Mouse (Mus musculus): ENCODE results near the gene Gm5485. TPM values are rescaled to one million over a fixed set of nuclear protein-coding genes. Genes with fewer than 3 reads are reported as not detected.
A peak's percentile ranks its signal among the peaks of the same experiment; 100 is the strongest.

Gm5485 gene
- total RNA-seq, 2 experiments from 2014 or later, result not detected

- no peak overlapping the region for H3K4me3 ChIP-seq
- DNase-seq (ENCODE audit: extremely low spot score in 1 of 2, low spot score in 2 of 2), result peak; percentile 19 to 52
- intact Hi-C loops (cut with DNase I), result no loop called here
- H3K27ac ChIP-seq, result no peak overlapping the region
- no peak for TF ChIP-seq CTCF (IDR thresholded peaks at IDR 0.05)
Measured at GRCm38 (mm10) chr16:48360887-48361286, 51.3 kb downstream of the Gm5485 start.

DNA sequence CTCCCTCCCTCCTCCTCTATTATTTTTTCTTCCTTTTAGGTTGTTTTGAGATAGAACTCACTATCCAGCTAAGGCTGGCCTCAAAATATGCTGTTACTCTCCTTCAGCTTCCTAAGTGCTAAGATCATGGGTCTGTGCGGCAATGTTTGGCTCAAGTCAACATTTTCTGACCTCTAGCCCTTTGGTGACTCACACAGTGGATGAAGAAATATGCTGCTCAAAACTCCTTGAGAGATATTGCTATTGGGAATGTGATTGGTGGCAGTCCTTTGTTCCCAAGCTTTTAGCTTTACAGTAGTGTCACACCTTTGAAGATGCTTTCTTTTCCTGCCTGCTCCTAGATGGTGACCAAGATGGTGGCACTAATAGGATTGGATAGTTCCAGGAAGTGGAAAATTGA lies 55.8 kb downstream of the Gm5485 start:
- intact Hi-C loops (cut with DNase I), result no loop called here
- no peak for TF ChIP-seq CTCF (IDR thresholded peaks at IDR 0.05)
- Histone ChIP-seq H3K4me3 (no peak overlapping the region), H3K27ac (no peak overlapping the region)
- no peak for DNase-seq (ENCODE audit: extremely low spot score in 1 of 2, low spot score in 2 of 2)

GRCm38 (mm10) chr16:48355716-48356115 lies 56.5 kb downstream of the Gm5485 start:
- no peak overlapping the region for H3K27ac ChIP-seq
- intact Hi-C loops (cut with DNase I), result no loop called here
- H3K4me3 ChIP-seq, result no peak overlapping the region
- TF ChIP-seq CTCF (IDR thresholded peaks at IDR 0.05), result no peak
- no peak for DNase-seq (ENCODE audit: extremely low spot score in 1 of 2, low spot score in 2 of 2)

Other genes starting within 250 kb of the Gm5485 start
- gene Dppa4, start 128.7 kb downstream of the Gm5485 start, total RNA-seq (2021), result not detected
- not detected for gene Dppa2, start 108.5 kb downstream of the Gm5485 start, total RNA-seq (2021)
- gene Morc1, start 18.8 kb upstream of the Gm5485 start, total RNA-seq (2021), result not detected